Comparison of ENCODE assay signal across 19 mouse cellular contexts in genomic region chr4:48087497-48087896, GRCm38 (mm10). TPM values are rescaled to one million over a fixed set of nuclear protein-coding genes. Genes with fewer than 3 reads are reported as not detected.
DNase-seq lines count a peak whose midpoint lies in the region; ATAC-seq and TF ChIP-seq lines count a peak whose summit lies in the region.
"Had no signal": no experiment of that assay in that cellular context is flagged by ENCODE, and none has a peak within 500 bp of the region (broad histone marks: within the 10 kb centered on the region; RNA-seq: fewer than 3 reads in every experiment).

No protein-coding gene starts in this region.

- H3K4me3 ChIP-seq in liver, embryonic 11.5 days (ENCODE audit: low read depth, low read length) = no peak overlapping the region
- no peak overlapping the region for H3K4me3 ChIP-seq in liver, embryonic 13.5 days (replicated peaks)
- no peak overlapping the region for H3K4me3 ChIP-seq in kidney, adult 2 months (ENCODE audit: insufficient read depth, low read depth, low read length)
- H3K4me3 ChIP-seq: embryonic facial prominence, embryonic 12.5 days; heart, embryonic 10.5 days; megakaryocyte, embryonic 14.5 days; neural tube, embryonic 12.5 days had no signal

- no peak for TF ChIP-seq POLR2A in kidney, adult 2 months (IDR thresholded peaks at IDR 0.05; ENCODE audit: low read depth, low read length)

- H3K4me2 ChIP-seq in liver, embryonic 11.5 days = no peak overlapping the region
- H3K4me2 ChIP-seq in liver, embryonic 13.5 days = peak overlapping the region; percentile 22; the same call in 1 of the 2 replicates
- H3K4me2 ChIP-seq: embryonic facial prominence, embryonic 12.5 days; hindbrain, embryonic 14.5 days; neural tube, embryonic 12.5 days had no signal

- peak; percentile 50 for DNase-seq in liver
- no peak for DNase-seq in liver, embryonic 11.5 days (ENCODE audit: low spot score)
- DNase-seq in brain, adult 2 months (ENCODE audit: low read depth, low spot score) = peak; percentile 19
- peak; percentile 17 for DNase-seq in liver, embryonic 13.5 days
- no peak for DNase-seq in thymus, postnatal 10 days (ENCODE audit: low spot score in 2 of 2)
- DNase-seq in kidney, adult 2 months = no peak
- DNase-seq in kidney, postnatal 10 days = no peak
- DNase-seq: cerebellum, adult 18-20 months; gastrocnemius, postnatal 25 days; heart, postnatal 10 days; kidney, postnatal 14 days; thymus, adult 2 months had no signal

- no peak overlapping the region for H3K9ac ChIP-seq in liver, embryonic 11.5 days (ENCODE audit: low read depth, low read length)
- no peak overlapping the region for H3K9ac ChIP-seq in liver, embryonic 13.5 days
- H3K9ac ChIP-seq: embryonic facial prominence, embryonic 12.5 days; hindbrain, embryonic 14.5 days; neural tube, embryonic 12.5 days had no signal

- WGBS in liver, embryonic 11.5 days = 71% methylated on average over 6 of the region's 6 CpGs
- 45% methylated on average over 6 of the region's 6 CpGs for WGBS in liver, embryonic 13.5 days (ENCODE audit: insufficient replicate concordance)
- 84% methylated on average over 6 of the region's 6 CpGs for WGBS in kidney, adult 2 months

- no peaks in the 10 kb centered on the region for H3K27me3 ChIP-seq in liver, embryonic 11.5 days (replicated peaks; ENCODE audit: control insufficient read depth, insufficient read depth, low read length)
- no peaks in the 10 kb centered on the region for H3K27me3 ChIP-seq in liver, embryonic 13.5 days
- H3K27me3 ChIP-seq in kidney, adult 2 months (replicated peaks; ENCODE audit: control insufficient read depth, insufficient read depth, low read length) = no peaks in the 10 kb centered on the region
- H3K27me3 ChIP-seq: embryonic facial prominence, embryonic 12.5 days; neural tube, embryonic 12.5 days had no signal

- TF ChIP-seq CTCF in kidney, adult 2 months (conservative IDR thresholded peaks at IDR 0.05; ENCODE audit: insufficient read depth, insufficient read length, low read depth, low read length) = no peak

- ATAC-seq in liver, embryonic 11.5 days (replicated peaks; ENCODE audit: low FRiP score) = no peak
- ATAC-seq in liver, embryonic 13.5 days (ENCODE audit: low read depth) = peak; percentile 67
- ATAC-seq: intestine, embryonic 16.5 days; lung, postnatal 0 days had no signal

- H3K4me1 ChIP-seq in liver, embryonic 11.5 days (replicated peaks; ENCODE audit: control insufficient read depth, insufficient read depth, low read length) = peaks cover 6% of the 10 kb centered on the region
- peaks cover 25% of the 10 kb centered on the region for H3K4me1 ChIP-seq in liver, embryonic 13.5 days (replicated peaks)
- no peaks in the 10 kb centered on the region for H3K4me1 ChIP-seq in kidney, adult 2 months (ENCODE audit: control insufficient read depth, insufficient read depth, low read length)
- H3K4me1 ChIP-seq: embryonic facial prominence, embryonic 12.5 days; heart, embryonic 10.5 days; neural tube, embryonic 12.5 days had no signal

- H3K27ac ChIP-seq in liver, embryonic 11.5 days (ENCODE audit: low read depth, low read length) = no peak overlapping the region
- peak overlapping the region; percentile 59; the same call in 1 of the 2 replicates for H3K27ac ChIP-seq in liver, embryonic 13.5 days
- H3K27ac ChIP-seq in kidney, adult 2 months (ENCODE audit: insufficient read depth, low read depth, low read length) = no peak overlapping the region
- H3K27ac ChIP-seq: embryonic facial prominence, embryonic 12.5 days; heart, embryonic 10.5 days; hindbrain, embryonic 14.5 days; neural tube, embryonic 12.5 days had no signal

- no peaks in the 10 kb centered on the region for H3K9me3 ChIP-seq in liver, embryonic 11.5 days (ENCODE audit: control insufficient read depth, low read length)
- H3K9me3 ChIP-seq in liver, embryonic 13.5 days (replicated peaks) = no peaks in the 10 kb centered on the region
- H3K9me3 ChIP-seq: embryonic facial prominence, embryonic 12.5 days; heart, embryonic 10.5 days; megakaryocyte, embryonic 14.5 days; neural tube, embryonic 12.5 days had no signal

- no peaks in the 10 kb centered on the region for H3K36me3 ChIP-seq in liver, embryonic 11.5 days (ENCODE audit: control insufficient read depth, insufficient read depth, low read length)
- no peaks in the 10 kb centered on the region for H3K36me3 ChIP-seq in liver, embryonic 13.5 days
- no peaks in the 10 kb centered on the region for H3K36me3 ChIP-seq in kidney, adult 2 months (ENCODE audit: control insufficient read depth, insufficient read depth, low read length)
- H3K36me3 ChIP-seq: embryonic facial prominence, embryonic 12.5 days; heart, embryonic 10.5 days; neural tube, embryonic 12.5 days had no signal

RNA-seq across cellular contexts. Expression of gene Stx17, which starts 37.2 kb away (rescaled TPM):
- 28.2 and 29.5 TPM in 2 replicates for polyA plus RNA-seq in liver, embryonic 11.5 days (2014; fragmentation: Nextera tagmentation; extraction: Ambion mirVana)
- polyA plus RNA-seq in liver, embryonic 13.5 days (2015; fragmentation: Nextera tagmentation; extraction: Ambion mirVana) = 22.3 and 23.6 TPM in 2 replicates
- polyA plus RNA-seq in kidney, adult 2 months (2012; rRNA removed) = 6.1 and 6.6 TPM in 2 replicates

RNA-seq across cellular contexts. Expression of gene Nr4a3, which starts 42.5 kb away (rescaled TPM):
- polyA plus RNA-seq in liver, embryonic 11.5 days (2014; fragmentation: Nextera tagmentation; extraction: Ambion mirVana) = 0.04 TPM in 2 replicates
- polyA plus RNA-seq in liver, embryonic 13.5 days (2015; fragmentation: Nextera tagmentation; extraction: Ambion mirVana) = not detected in 2 replicates
- 0.30 and 0.72 TPM in 2 replicates for polyA plus RNA-seq in kidney, adult 2 months (2012; rRNA removed)

Comparison
In these comparisons a context has a peak if more than half of its experiments do, and no peak if none do; other contexts are left out.
1. DNase-seq: peak in liver (single experiment), brain, adult 2 months (single experiment) and liver, embryonic 13.5 days (single experiment); none in liver, embryonic 11.5 days (single experiment), thymus, postnatal 10 days (0 of 2), kidney, adult 2 months (single experiment) and kidney, postnatal 10 days (single experiment).